Mouse (Mus musculus) colon, adult 2 months (tissue): ENCODE results near the gene Bean1. TPM values are rescaled to one million over a fixed set of nuclear protein-coding genes. Genes with fewer than 3 reads are reported as not detected.

ENCODE experiments used
- polyA plus RNA-seq: library from polyadenylated mRNA; depleted of rRNA; stranded (reverse); fragments of >200 nt; gene quantifications from 2 replicates; pipeline ENCODE4 v1.2.3, GENCODE M21; 2012; rRNA removed

The Bean1 gene
- polyA plus RNA-seq, result 18.2 and 18.4 TPM in 2 replicates

DNA sequence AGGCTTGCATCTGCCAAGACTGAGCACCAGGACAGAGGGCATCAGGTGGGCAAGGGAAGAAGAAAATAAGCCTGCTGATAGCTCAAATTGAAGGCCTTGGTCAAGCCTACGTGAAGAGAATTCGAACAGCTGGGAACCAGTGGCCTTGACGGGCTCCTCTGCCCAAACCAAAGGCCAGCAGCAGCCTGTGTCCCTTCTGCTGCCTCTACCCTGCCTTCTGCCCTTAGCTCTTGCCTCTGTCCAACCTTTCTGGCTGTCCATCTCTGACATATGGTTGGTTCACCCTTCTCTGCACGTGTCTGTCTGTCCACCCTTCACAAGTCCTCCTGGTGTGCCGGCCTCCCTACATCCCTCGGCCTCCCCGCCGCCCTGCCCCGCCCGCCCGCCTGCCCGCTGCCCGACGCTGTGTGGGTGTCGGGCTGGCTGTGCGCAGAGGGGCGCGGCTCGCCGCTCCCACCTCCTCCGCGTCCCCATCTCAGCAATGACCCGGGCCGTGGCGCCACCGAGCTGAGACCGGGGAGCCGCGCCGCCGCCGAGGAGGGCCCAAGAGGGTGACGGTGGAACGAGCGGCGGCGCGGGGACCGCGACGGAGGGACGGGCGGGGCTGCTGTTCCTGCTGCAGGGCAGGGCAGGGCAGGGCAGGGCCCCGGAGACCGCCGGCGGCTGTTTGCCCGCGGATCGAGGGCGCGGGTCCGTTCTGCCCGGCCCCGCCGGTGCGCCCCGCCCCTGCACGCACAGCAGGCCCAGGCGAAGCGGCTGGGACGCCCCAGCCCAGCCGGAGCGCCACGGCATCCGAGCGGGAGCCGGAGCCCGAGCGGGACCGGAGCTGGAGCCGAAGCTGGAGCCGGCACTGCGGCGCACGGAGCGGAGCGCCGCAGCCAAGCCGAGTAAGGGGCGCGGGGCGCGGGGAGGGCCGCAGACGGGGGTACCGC lies at the start of gene Bean1:
Gene Bean1 (plus strand): TSS at position 325 of the 932 bp plus-strand sequence.

DNA sequence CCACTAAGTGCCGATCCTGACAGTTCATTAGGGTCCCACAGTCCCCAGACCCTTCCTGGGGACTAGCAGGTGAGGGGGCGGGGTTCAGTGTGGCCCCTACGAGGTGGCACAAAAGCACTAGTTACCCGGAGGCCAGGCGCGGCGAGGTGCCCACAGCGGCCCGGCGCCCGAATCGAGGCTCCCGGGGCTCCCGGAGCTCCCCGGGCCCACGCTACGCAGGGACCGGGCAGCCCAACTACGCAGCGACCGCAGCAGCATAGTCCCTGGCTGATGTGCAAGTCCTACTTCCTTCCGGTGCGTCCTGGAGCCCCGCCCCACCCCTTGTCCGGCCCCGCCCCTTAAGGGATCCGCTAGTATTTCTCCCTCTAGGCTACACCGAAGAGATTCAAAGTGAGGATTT lies 78.0 kb downstream of the Bean1 start, which contains the start of gene Tk2:
Gene Tk2 (minus strand): TSS at position 283 of the 400 bp plus-strand sequence.

GRCm38 (mm10) chr8:104250439-104251367 lies 80.5 kb downstream of the Bean1 start, which contains the start of gene Cklf:
Gene Cklf, plus strand, starts transcription at chr8:104250861.

Other genes starting within 250 kb of the Bean1 start
- 14.7 and 16.5 TPM in 2 replicates for gene Cdh5, start 68.8 kb upstream of the Bean1 start, polyA plus RNA-seq
- 14.4 and 15.2 TPM in 2 replicates for gene Tk2, start 78.1 kb downstream of the Bean1 start, polyA plus RNA-seq
- 2.4 and 2.8 TPM in 2 replicates for gene Cklf, start 80.4 kb downstream of the Bean1 start, polyA plus RNA-seq
- not detected in 2 replicates for gene Cmtm2a, start 122.7 kb downstream of the Bean1 start, polyA plus RNA-seq
- not detected in 2 replicates for gene Gm45711, start 139.6 kb downstream of the Bean1 start, polyA plus RNA-seq
- gene Cmtm1, start 139.7 kb downstream of the Bean1 start, polyA plus RNA-seq, result not detected in 2 replicates
- not detected in 2 replicates for gene Gm11020, start 151.1 kb downstream of the Bean1 start, polyA plus RNA-seq
- not detected in 2 replicates for gene Cmtm2b, start 151.8 kb downstream of the Bean1 start, polyA plus RNA-seq
- gene Cmtm3, start 169.0 kb downstream of the Bean1 start, polyA plus RNA-seq, result 49.2 and 55.2 TPM in 2 replicates
- 46.0 and 55.8 TPM in 2 replicates for gene Cmtm4, start 225.4 kb downstream of the Bean1 start, polyA plus RNA-seq